Mouse (Mus musculus) regulatory T cell (primary cell): ENCODE measurements around the gene 9130023H24Rik.

Experiments used
- in situ Hi-C: fragments of 300-600 bp; cut with MboI, MseI; formaldehyde crosslinking; loops from one replicate; pipeline ENCODE4 v1.15.1; 2025; ENCODE audit warnings: high pct_unique_total_duplicates

9130023H24Rik gene

GRCm38 (mm10) chr7:128246496-128247391 lies 8.9 kb upstream of the 9130023H24Rik start, which contains the start of gene Tgfb1i1:
Tgfb1i1 (plus strand) TSS chr7:128246812.
- in situ Hi-C loops = loop anchor here (10.0 kb wide), 1 partner anchor 98 kb away; no protein-coding TSS in a partner anchor

DNA sequence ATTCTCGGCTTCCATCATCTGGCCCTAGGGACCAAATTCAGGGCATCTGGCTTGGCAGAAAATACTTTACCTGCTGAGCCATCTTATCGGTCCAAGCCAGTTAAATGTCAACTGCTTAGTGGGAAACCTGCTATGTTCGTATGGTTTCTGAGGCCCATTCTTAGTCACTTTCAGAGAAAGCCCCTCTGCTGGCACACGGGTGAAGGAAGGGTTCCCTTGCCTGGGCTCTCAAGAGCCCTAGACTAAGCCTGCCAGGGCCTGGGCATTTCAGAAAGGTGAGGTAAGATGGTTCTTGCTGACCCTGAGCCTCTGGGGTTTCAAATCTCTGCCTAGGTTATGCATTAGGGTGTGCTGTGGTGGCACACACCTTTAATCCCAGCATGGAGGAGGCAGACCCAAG lies 7.7 kb upstream of the 9130023H24Rik start:
- in situ Hi-C loops = loop anchor here (10.0 kb wide), 1 partner anchor 99 kb away; no protein-coding TSS in a partner anchor

GRCm38 (mm10) chr7:128244410-128245025 lies 6.7 kb upstream of the 9130023H24Rik start:
- in situ Hi-C loops = loop anchor here (10.0 kb wide), 1 partner anchor 100 kb away; no protein-coding TSS in a partner anchor

DNA sequence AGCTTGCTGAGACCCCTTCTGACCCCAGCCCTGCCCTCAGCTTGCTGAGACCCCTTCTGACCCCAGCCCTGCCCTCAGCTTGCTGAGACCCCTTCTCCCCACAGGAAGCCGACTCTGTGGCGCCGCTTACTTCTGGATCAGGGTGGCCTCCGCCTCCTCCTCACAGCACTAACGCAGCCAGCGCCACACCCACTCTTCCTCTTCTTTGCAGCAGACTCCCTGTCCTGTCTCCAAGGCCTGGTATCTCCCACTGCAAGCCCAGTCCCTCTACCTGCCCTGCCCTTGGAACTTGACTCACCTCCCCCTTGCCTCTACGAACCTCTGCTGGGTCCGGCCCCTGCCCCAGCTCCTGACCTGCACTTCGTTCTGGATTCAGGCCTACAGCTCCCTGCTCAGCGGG lies 6.1 kb upstream of the 9130023H24Rik start:
- in situ Hi-C loops = loop anchor here (10.0 kb wide), 1 partner anchor 101 kb away; no protein-coding TSS in a partner anchor

GRCm38 (mm10) chr7:128242331-128242730 lies 4.5 kb upstream of the 9130023H24Rik start:
- in situ Hi-C loops = loop anchor here (10.0 kb wide), 1 partner anchor 102 kb away; no protein-coding TSS in a partner anchor

DNA sequence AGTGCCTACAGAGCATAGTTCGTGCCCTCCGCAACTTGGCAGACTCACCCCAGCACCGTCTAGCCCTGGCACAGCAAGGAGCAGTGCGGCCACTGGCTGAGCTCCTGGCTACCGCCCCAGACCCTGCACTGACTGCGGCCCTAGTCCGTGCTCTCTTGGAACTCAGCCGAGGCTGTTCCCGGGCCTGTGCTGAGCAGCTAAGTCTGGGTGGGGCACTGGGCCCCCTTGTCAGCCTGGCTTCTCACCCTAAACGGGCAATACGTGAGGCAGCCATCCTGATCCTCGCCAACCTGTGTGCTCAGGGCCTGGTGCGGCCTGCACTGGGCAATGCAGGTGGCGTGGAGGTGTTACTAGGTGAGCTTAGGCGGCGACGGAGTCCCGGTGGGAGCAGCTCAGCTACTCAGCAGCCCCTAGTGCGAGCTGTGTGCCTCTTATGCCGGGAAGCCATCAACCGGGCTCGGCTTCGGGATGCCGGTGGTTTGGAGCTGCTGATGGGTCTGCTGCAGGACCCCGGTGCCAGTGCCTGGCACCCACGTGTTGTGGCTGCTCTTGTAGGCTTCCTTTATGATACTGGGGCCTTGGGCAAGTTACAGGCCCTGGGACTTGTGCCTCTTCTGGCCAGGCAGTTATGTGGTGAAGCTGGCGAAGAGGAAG lies 2.4 kb upstream of the 9130023H24Rik start:
- in situ Hi-C loops = loop anchor here (10.0 kb wide), 1 partner anchor 105 kb away; no protein-coding TSS in a partner anchor

- in situ Hi-C loops = no loop called here
These were observed 1.2 kb upstream of the 9130023H24Rik start for GRCm38 (mm10) chr7:128238991-128239390.

GRCm38 (mm10) chr7:128237593-128237926 lies 271 bp downstream of the 9130023H24Rik start:
- in situ Hi-C loops = no loop called here

- in situ Hi-C loops = no loop called here
These were observed 807 bp downstream of the 9130023H24Rik start, which contains the start of gene Armc5 for GRCm38 (mm10) chr7:128236856-128237592. Armc5 (plus strand) TSS chr7:128237342.

DNA sequence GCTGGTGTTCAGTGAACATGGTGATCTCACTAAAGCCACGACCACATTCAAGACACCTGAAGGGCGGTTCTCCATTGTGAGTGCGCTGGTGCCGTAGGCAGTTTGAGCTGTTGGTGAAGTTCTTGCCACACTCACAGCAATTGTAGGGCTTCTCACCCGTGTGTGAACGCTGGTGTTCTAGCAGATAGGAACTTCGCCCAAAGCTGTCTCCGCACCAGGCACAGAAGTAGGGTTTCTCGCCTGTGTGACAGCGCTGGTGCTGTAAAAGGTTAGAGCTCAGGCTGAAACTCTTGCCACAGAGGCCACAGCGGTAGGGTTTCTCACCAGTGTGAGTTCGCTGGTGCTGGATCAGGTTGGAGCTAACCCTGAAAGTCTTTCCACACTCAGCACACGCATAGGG lies 1.4 kb downstream of the 9130023H24Rik start:
- in situ Hi-C loops = no loop called here

GRCm38 (mm10) chr7:128235481-128235880 lies 2.4 kb downstream of the 9130023H24Rik start:
- in situ Hi-C loops = no loop called here

- in situ Hi-C loops = no loop called here
These were observed 3.0 kb downstream of the 9130023H24Rik start for GRCm38 (mm10) chr7:128234796-128235195.

DNA sequence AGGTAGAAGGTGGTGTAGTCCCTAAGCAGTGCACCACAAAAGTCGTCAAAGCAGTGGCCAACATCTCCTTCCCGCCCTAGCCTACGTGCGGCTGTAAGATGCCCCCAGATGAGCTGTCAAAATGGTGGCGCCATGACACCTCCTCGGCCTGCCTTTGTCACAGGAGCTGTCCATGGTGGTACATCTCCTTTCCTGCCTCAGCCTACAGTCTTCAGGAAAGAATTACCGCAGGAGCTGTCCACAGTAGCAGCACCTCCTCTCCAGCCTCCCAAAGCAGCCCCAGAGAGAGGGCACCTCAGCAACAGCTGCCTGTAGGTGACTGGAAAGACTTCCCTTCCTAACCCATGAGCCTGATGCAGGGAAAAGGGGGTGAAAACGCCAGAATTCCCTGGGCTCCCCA lies 6.1 kb downstream of the 9130023H24Rik start:
- in situ Hi-C loops = no loop called here

- in situ Hi-C loops = loop anchor here (25.0 kb wide), 1 partner anchor 209 kb away; the partner anchor contains the start of gene Trim72
These were observed 16.9 kb downstream of the 9130023H24Rik start for GRCm38 (mm10) chr7:128220936-128221335.

- in situ Hi-C loops = loop anchor here (25.0 kb wide), 1 partner anchor 208 kb away; the partner anchor contains the start of gene Trim72
These were observed 17.9 kb downstream of the 9130023H24Rik start for GRCm38 (mm10) chr7:128219952-128220351.

DNA sequence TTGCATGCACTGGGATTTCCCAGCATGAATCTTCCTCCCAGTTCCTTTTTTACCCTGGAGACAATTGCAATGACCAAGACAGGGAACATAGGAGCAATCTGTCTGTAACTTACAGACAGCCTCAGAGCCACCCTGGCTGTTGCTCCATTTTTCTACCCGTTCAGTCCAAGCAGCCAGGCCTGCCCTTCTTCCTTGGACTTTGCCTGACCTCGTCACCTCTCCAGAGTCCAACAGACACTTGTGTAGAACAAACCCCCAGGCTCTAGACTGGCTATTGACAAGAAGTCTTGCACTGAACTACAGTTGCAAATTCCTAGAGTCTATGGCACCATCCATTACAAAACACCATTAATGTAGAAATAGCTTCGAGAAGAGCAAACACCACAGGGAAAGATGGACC lies 28.0 kb downstream of the 9130023H24Rik start:
- in situ Hi-C loops = loop anchor here (25.0 kb wide), 1 partner anchor 198 kb away; the partner anchor contains the start of gene Trim72

- in situ Hi-C loops = loop anchor here (25.0 kb wide), 1 partner anchor 196 kb away; the partner anchor contains the start of gene Trim72
These were observed 29.6 kb downstream of the 9130023H24Rik start for GRCm38 (mm10) chr7:128208187-128208586.

GRCm38 (mm10) chr7:128206152-128206551 lies 31.7 kb downstream of the 9130023H24Rik start, which contains the start of gene Cox6a2:
Cox6a2 (minus strand) TSS chr7:128206387.
- in situ Hi-C loops = loop anchor here (25.0 kb wide), 1 partner anchor 194 kb away; the partner anchor contains the start of gene Trim72

- in situ Hi-C loops = loop anchor here (25.0 kb wide), 1 partner anchor 193 kb away; the partner anchor contains the start of gene Trim72
These were observed 32.1 kb downstream of the 9130023H24Rik start for GRCm38 (mm10) chr7:128205695-128206094.

DNA sequence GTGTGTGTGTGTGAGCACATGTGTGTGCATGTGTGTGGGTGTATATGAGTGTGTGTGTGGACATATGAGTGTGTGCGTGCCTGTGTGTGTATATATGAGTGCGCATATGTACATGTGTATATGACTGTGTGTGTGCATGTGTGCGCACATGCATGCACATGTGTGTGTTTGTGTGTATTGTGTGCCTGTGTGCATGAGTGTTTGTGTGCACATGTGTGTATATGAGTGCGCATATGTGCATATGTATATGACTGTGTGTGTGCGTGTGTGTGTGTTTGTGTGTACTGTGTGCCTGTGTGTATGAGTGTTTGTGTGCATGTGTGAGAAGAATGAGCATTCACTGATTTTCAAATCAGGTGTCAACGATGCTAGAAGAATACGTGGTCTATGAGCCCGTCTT lies 33.7 kb downstream of the 9130023H24Rik start:
- in situ Hi-C loops = loop anchor here (5.0 to 25.0 kb wide), 2 partner anchors 102 to 192 kb away; partner anchors contain the start of gene Trim72
